Mouse (Mus musculus) midbrain, embryonic 10.5 days (tissue): ENCODE measurements around the gene Toe1. TPM values are rescaled to one million over a fixed set of nuclear protein-coding genes. Genes with fewer than 3 reads are reported as not detected.

Experiments
- DNase-seq: peaks from one replicate; pipeline ENCODE4 v3.0.0-alpha.2; 2017; ENCODE audit warnings: low spot score
- H3K27ac ChIP-seq: fragments of 300-500 bp; sonication (generic); replicated peaks from 2 replicates; pipeline ENCODE4 v1.5.1; 2016; ENCODE audit warnings: mild to moderate bottlenecking
- H3K27me3 ChIP-seq: fragments of 300-500 bp; sonication (generic); 2 replicates; pipeline ENCODE4 v1.6.1; 2016; ENCODE audit warnings: low read depth, mild to moderate bottlenecking; ENCODE audit not compliant: poor library complexity, severe bottlenecking
- H3K36me3 ChIP-seq: fragments of 300-500 bp; sonication (generic); 2 replicates; pipeline ENCODE4 v1.6.1; 2016; ENCODE audit warnings: mild to moderate bottlenecking, moderate library complexity
- H3K4me1 ChIP-seq: fragments of 300-500 bp; sonication (generic); 2 replicates; pipeline ENCODE4 v1.6.1; 2016
- H3K4me3 ChIP-seq: fragments of 300-500 bp; sonication (generic); 2 replicates; pipeline ENCODE4 v1.5.1; 2016; ENCODE audit warnings: mild to moderate bottlenecking, moderate library complexity
- H3K9me3 ChIP-seq: fragments of 300-500 bp; sonication (generic); replicated peaks from 2 replicates; pipeline ENCODE4 v1.6.1; 2016; ENCODE audit warnings: mild to moderate bottlenecking
- WGBS: fragments of 180-500 bp; shearing (Covaris S2); methylation state at CpG from one replicate; pipeline ENCODE4 v1.1.7; 2016; 5-methylcytosine and 5-hydroxymethylcytosine counted together
- polyA plus RNA-seq: library from polyadenylated mRNA; unstranded; fragments of >200 nt; fragmentation: Nextera tagmentation; extraction: Ambion mirVana; gene quantifications from 2 replicates; pipeline ENCODE4 v1.2.1, GENCODE M21; 2016

The Toe1 gene
- polyA plus RNA-seq, 1 experiment from 2014 or later, result 40.9 TPM

DNA sequence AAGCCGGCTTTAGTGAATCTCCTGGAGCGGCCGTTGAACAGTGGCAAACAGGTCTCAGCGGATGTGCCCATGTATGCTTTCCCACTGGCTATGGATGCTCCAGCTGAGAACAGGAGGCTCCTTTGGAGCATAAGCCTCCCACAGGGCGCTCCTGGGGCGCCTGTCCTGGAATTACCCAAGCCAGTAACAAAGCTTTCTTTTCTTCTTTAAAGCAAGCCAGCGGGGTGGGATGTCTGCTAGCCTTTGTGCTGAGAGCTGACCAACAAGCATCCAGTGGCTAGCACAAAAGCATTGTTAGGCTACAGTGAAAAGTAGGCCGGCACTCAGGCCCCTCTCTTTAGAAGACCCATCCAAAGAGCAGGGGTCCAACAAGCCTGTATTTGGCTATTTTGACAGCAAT is 25.3 kb downstream of the Toe1 start:
- peaks cover 19% of the 10 kb centered on the region for H3K27me3 ChIP-seq
- peak overlapping the region; percentile 35; the same call in 1 of the 2 replicates for H3K4me3 ChIP-seq
- no peaks in the 10 kb centered on the region for H3K36me3 ChIP-seq
- H3K9me3 ChIP-seq, result 0 out of 2 replicates have a peak, but pooled peaks cover 5% of the 10 kb centered on the region
- DNase-seq, result peak; percentile 53
- 4% methylated on average over 8 of the region's 8 CpGs for WGBS
- H3K27ac ChIP-seq, result peak overlapping the region; percentile 81
- H3K4me1 ChIP-seq, result peaks cover 24% of the 10 kb centered on the region

DNA sequence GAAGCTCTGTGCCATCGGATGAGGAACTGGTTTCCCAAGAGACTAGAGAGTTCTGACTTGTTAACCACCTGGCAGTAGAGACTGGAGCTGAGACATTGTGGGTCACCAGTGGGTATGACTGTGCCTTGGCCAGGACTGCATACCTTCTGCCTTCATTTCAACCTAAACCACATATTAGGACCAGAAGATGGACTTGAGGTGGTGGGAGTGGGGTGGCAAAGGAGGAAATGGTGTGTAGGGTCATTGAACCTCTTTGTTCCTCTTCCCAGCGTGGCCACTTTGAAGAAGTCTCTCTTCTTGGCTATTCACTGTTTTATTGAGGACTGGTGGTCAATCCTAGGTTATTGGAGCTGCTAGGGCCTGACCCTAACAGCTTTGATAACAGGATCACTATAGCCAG is 26.1 kb downstream of the Toe1 start:
- Histone ChIP-seq H3K4me1 (peaks cover 24% of the 10 kb centered on the region), H3K27me3 (peaks cover 19% of the 10 kb centered on the region), H3K4me3 (no peak overlapping the region), H3K27ac (0 out of 2 replicates have a peak overlapping the region, but pooled peaks have one; percentile 81), H3K36me3 (no peaks in the 10 kb centered on the region), H3K9me3 (0 out of 2 replicates have a peak, but pooled peaks cover 2% of the 10 kb centered on the region)
- DNase-seq, result no peak
- 44% methylated on average over 2 of the region's 2 CpGs for WGBS

- Histone ChIP-seq H3K27ac (no peak overlapping the region), H3K9me3 (no peaks in the 10 kb centered on the region), H3K4me3 (no peak overlapping the region), H3K27me3 (peaks cover 19% of the 10 kb centered on the region), H3K4me1 (peaks cover 24% of the 10 kb centered on the region), H3K36me3 (no peaks in the 10 kb centered on the region)
- 81% methylated on average over 2 of the region's 2 CpGs for WGBS
- no peak for DNase-seq
Observed at GRCm38 (mm10) chr4:116780541-116780940, 26.9 kb downstream of the Toe1 start.

- H3K36me3 ChIP-seq, result no peaks in the 10 kb centered on the region
- no peak overlapping the region for H3K27ac ChIP-seq
- DNase-seq, result no peak
- H3K4me3 ChIP-seq, result no peak overlapping the region
- H3K4me1 ChIP-seq, result peaks cover 18% of the 10 kb centered on the region
- WGBS, result 91% methylated on average over 3 of the region's 3 CpGs
- peaks cover 12% of the 10 kb centered on the region for H3K27me3 ChIP-seq
- no peaks in the 10 kb centered on the region for H3K9me3 ChIP-seq
Observed at GRCm38 (mm10) chr4:116777079-116777478, 30.4 kb downstream of the Toe1 start.

DNA sequence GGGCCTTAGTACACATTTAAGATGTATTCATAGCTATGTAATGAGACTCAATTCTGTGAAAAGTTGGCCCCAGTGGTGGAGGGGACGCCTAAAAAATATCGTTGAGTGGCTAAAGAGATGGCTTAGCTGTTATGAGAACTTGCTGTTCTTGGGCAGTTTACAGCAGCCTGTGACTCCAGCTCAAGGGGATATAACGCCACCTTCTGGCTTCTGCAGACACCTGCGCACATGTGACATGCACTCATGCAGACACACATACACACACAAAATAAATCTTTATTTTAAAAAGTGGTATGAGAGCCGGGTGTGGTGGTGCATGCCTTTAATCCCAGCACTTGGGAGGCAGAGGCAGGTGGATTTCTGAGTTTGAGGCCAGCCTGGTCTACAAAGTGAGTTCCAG is 31.0 kb downstream of the Toe1 start:
- H3K9me3 ChIP-seq, result no peaks in the 10 kb centered on the region
- H3K4me3 ChIP-seq, result no peak overlapping the region
- H3K4me1 ChIP-seq, result peaks cover 12% of the 10 kb centered on the region
- no peak for DNase-seq
- no peaks in the 10 kb centered on the region for H3K36me3 ChIP-seq
- H3K27ac ChIP-seq, result no peak overlapping the region
- 92% methylated on average over 5 of the region's 5 CpGs for WGBS
- H3K27me3 ChIP-seq, result peaks cover 10% of the 10 kb centered on the region

DNA sequence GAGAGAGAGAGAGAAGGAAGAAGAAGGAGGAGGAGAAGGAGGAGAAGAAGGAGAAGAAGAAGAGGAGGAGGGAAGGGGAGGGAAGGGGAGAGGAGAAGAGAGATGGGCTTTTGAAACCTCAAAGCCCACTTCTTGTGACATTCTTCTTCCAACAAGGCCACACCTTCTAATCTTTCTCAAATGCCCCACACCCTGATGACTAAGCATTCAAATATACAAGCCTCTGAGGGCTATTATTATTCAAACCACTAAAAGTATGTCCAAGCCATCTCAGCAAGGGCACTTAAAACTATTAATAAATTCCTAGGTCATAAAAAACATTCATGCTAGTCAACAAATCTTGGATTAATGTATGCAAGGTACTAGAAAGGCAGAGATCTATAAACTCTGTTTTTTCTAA is 38.4 kb downstream of the Toe1 start:
- Histone ChIP-seq H3K27me3 (no peaks in the 10 kb centered on the region), H3K27ac (no peak overlapping the region), H3K4me1 (no peaks in the 10 kb centered on the region), H3K36me3 (no peaks in the 10 kb centered on the region), H3K4me3 (no peak overlapping the region), H3K9me3 (no peaks in the 10 kb centered on the region)
- DNase-seq, result no peak

- WGBS, result 92% methylated on average over 5 of the region's 5 CpGs
- DNase-seq, result no peak
- Histone ChIP-seq H3K4me1 (no peaks in the 10 kb centered on the region), H3K36me3 (no peaks in the 10 kb centered on the region), H3K27me3 (no peaks in the 10 kb centered on the region), H3K9me3 (no peaks in the 10 kb centered on the region), H3K27ac (no peak overlapping the region), H3K4me3 (no peak overlapping the region)
Observed at GRCm38 (mm10) chr4:116768510-116768909, 38.9 kb downstream of the Toe1 start.

DNA sequence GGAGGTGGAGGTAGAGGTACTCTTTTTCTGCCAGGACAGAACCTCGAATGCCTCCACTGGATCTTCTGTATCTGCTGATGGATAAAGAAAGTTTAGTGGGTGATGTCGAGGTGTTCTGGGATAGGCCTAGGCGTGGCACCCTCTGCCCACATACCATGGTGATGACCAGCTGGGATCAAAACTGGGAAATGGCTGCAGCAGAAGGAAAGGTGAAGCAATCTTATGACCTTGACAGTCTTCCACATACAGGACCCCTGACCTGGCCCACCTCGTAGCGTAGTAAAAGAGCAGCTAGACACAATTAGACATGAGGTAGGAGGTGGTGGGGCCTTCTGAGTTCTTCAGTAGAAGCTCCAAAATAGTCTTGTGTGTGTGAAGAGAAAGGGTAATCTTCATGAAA is 43.4 kb downstream of the Toe1 start:
- no peaks in the 10 kb centered on the region for H3K9me3 ChIP-seq
- WGBS, result 91% methylated on average over 5 of the region's 5 CpGs
- no peak for DNase-seq
- H3K36me3 ChIP-seq, result no peaks in the 10 kb centered on the region
- no peaks in the 10 kb centered on the region for H3K4me1 ChIP-seq
- H3K4me3 ChIP-seq, result no peak overlapping the region
- no peaks in the 10 kb centered on the region for H3K27me3 ChIP-seq
- H3K27ac ChIP-seq, result no peak overlapping the region

GRCm38 (mm10) chr4:116761914-116762313 is 45.5 kb downstream of the Toe1 start:
- Histone ChIP-seq H3K27me3 (no peaks in the 10 kb centered on the region), H3K27ac (no peak overlapping the region), H3K9me3 (no peaks in the 10 kb centered on the region), H3K36me3 (no peaks in the 10 kb centered on the region), H3K4me3 (no peak overlapping the region), H3K4me1 (no peaks in the 10 kb centered on the region)
- WGBS, result 83% methylated on average over 2 of the region's 2 CpGs
- DNase-seq, result no peak

GRCm38 (mm10) chr4:116749750-116750149 is 57.7 kb downstream of the Toe1 start:
- H3K4me1 ChIP-seq, result no peaks in the 10 kb centered on the region
- H3K9me3 ChIP-seq, result no peaks in the 10 kb centered on the region
- H3K36me3 ChIP-seq, result no peaks in the 10 kb centered on the region
- DNase-seq, result no peak
- WGBS, result 95% methylated on average over 2 of the region's 2 CpGs
- H3K4me3 ChIP-seq, result no peak overlapping the region
- no peaks in the 10 kb centered on the region for H3K27me3 ChIP-seq
- H3K27ac ChIP-seq, result no peak overlapping the region

Other genes with a start within 250 kb of the Toe1 start
- 26.8 and 28.6 TPM in 2 replicates for gene Gpbp1l1, start 250.0 kb downstream of the Toe1 start, polyA plus RNA-seq
- 1.9 and 3.5 TPM in 2 replicates for gene Ccdc17, start 211.0 kb downstream of the Toe1 start, polyA plus RNA-seq
- gene Nasp, start 179.7 kb downstream of the Toe1 start, polyA plus RNA-seq, result 294 and 306 TPM in 2 replicates
- gene Akr1a1, start 156.0 kb downstream of the Toe1 start, polyA plus RNA-seq, result 529 and 547 TPM in 2 replicates
- 1,189 and 1,392 TPM in 2 replicates for gene Prdx1, start 122.1 kb downstream of the Toe1 start, polyA plus RNA-seq
- gene Mmachc, start 99.2 kb downstream of the Toe1 start, polyA plus RNA-seq, result 42.0 and 47.1 TPM in 2 replicates
- gene Ccdc163, start 99.1 kb downstream of the Toe1 start, polyA plus RNA-seq, result 34.8 TPM in 2 replicates
- 6.6 and 6.7 TPM in 2 replicates for gene Tesk2, start 86.7 kb downstream of the Toe1 start, polyA plus RNA-seq
- gene Mutyh, start 83 bp upstream of the Toe1 start, polyA plus RNA-seq, result 27.1 and 27.3 TPM in 2 replicates
- 1.0 and 1.2 TPM in 2 replicates for gene Hpdl, start 14.1 kb upstream of the Toe1 start, polyA plus RNA-seq
- gene Zswim5, start 69.7 kb upstream of the Toe1 start, polyA plus RNA-seq, result 5.7 and 7.4 TPM in 2 replicates
- 97.8 and 101 TPM in 2 replicates for gene Urod, start 186.8 kb upstream of the Toe1 start, polyA plus RNA-seq
- gene Hectd3, start 187.7 kb upstream of the Toe1 start, polyA plus RNA-seq, result 9.7 and 11.9 TPM in 2 replicates
- 48.4 and 56.4 TPM in 2 replicates for gene Eif2b3, start 211.8 kb upstream of the Toe1 start, polyA plus RNA-seq